Mouse (Mus musculus) hindbrain, embryonic 15.5 days (tissue): Measurements from ENCODE around the gene Me1. TPM values are rescaled to one million over a fixed set of nuclear protein-coding genes. Genes with fewer than 3 reads are reported as not detected.

Experiments
- ATAC-seq: fragments of 200-750 bp; cut with Nextera tagmentation; 2 replicates; pipeline ENCODE4 v1.8.0; 2017; ENCODE audit warnings: low read depth, moderate number of reproducible peaks, moderate TSS enrichment; ENCODE audit not compliant: low FRiP score
- H3K27ac ChIP-seq: fragments of 300-500 bp; sonication (generic); replicated peaks from 2 replicates; pipeline ENCODE4 v1.5.1; 2015; ENCODE audit warnings: mild to moderate bottlenecking, inconsistent platforms
- H3K27me3 ChIP-seq: fragments of 300-500 bp; sonication (generic); 2 replicates; pipeline ENCODE4 v1.6.1; 2015; ENCODE audit warnings: control low read depth, inconsistent platforms
- H3K36me3 ChIP-seq: fragments of 300-500 bp; sonication (generic); 2 replicates; pipeline ENCODE4 v1.6.1; 2015; ENCODE audit warnings: control low read depth, inconsistent platforms
- H3K4me1 ChIP-seq: fragments of 300-500 bp; sonication (generic); replicated peaks from 2 replicates; pipeline ENCODE4 v1.6.1; 2015; ENCODE audit warnings: control low read depth, inconsistent platforms
- H3K4me2 ChIP-seq: fragments of 300-500 bp; sonication (generic); 2 replicates; pipeline ENCODE4 v1.6.1; 2015; ENCODE audit warnings: moderate library complexity, mild to moderate bottlenecking, inconsistent platforms
- H3K4me3 ChIP-seq: fragments of 300-500 bp; sonication (generic); 2 replicates; pipeline ENCODE4 v1.5.1; 2015; ENCODE audit warnings: mild to moderate bottlenecking, inconsistent platforms
- H3K9ac ChIP-seq: fragments of 300-500 bp; sonication (generic); 2 replicates; pipeline ENCODE4 v1.6.1; 2015; ENCODE audit warnings: inconsistent platforms
- H3K9me3 ChIP-seq: fragments of 300-500 bp; sonication (generic); 2 replicates; pipeline ENCODE4 v1.6.1; 2016; ENCODE audit warnings: control low read depth, inconsistent platforms
- WGBS: fragments of 180-500 bp; shearing (Covaris S2); methylation state at CpG from one replicate; pipeline ENCODE4 v1.1.7; 2015; 5-methylcytosine and 5-hydroxymethylcytosine counted together
- polyA plus RNA-seq: library from polyadenylated mRNA; unstranded; fragments of >200 nt; fragmentation: Nextera tagmentation; extraction: Ambion mirVana; gene quantifications from 2 replicates; pipeline ENCODE4 v1.2.1, GENCODE M21; 2015

Gene Me1
- polyA plus RNA-seq, 1 experiment from 2014 or later = 52.6 TPM

DNA sequence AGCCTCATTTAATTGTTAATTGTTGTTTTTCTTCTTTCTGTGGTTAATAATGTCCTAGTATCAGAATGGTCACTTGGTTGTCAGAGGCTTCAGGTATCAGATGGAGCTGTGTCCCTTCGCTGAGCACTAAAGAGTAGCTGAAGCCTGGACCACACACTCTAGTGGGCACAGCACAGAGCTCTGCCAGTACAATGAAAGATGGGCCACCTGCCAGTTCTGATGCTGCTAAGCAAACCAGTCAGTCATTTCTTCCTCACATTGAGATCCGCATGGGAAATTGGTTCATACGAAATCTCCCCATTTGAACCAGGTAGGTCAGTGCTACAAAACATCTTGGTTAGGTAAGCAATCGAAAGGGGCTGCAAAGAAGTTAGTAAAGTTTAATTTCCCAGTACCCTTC lies 141.1 kb downstream of the Me1 start:
- 95% methylated on average over 4 of the region's 4 CpGs for WGBS
- Histone ChIP-seq H3K4me2 (no peak overlapping the region), H3K27me3 (no peaks in the 10 kb centered on the region), H3K4me1 (no peaks in the 10 kb centered on the region), H3K4me3 (no peak overlapping the region), H3K36me3 (peaks cover 81% of the 10 kb centered on the region), H3K27ac (no peak overlapping the region), H3K9ac (no peak overlapping the region), H3K9me3 (no peaks in the 10 kb centered on the region)
- no peak for ATAC-seq

DNA sequence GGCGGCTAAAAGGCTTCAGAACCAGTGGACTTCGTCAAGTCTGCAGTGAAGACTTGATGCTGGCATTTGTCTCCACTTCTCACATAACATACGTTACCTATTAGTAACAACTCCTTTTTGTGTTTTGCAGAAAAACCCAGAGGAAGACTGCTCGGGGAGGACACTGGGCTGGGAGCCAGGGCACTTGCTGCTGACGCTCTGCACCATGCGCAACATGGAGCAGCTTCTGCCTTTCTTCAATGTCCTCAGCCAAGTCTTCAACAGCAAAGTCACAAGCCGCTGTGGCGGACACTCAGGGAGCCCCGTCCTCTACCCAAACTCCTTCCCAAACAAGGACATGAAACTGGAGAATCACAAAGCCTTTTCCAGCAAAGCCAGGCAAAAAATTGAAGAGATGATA lies 141.9 kb downstream of the Me1 start:
- 88% methylated on average over 9 of the region's 9 CpGs for WGBS
- H3K27ac ChIP-seq = no peak overlapping the region
- no peaks in the 10 kb centered on the region for H3K27me3 ChIP-seq
- H3K4me3 ChIP-seq = no peak overlapping the region
- no peaks in the 10 kb centered on the region for H3K9me3 ChIP-seq
- ATAC-seq = no peak
- H3K4me1 ChIP-seq = no peaks in the 10 kb centered on the region
- no peak overlapping the region for H3K4me2 ChIP-seq
- no peak overlapping the region for H3K9ac ChIP-seq
- H3K36me3 ChIP-seq = peaks cover 79% of the 10 kb centered on the region

DNA sequence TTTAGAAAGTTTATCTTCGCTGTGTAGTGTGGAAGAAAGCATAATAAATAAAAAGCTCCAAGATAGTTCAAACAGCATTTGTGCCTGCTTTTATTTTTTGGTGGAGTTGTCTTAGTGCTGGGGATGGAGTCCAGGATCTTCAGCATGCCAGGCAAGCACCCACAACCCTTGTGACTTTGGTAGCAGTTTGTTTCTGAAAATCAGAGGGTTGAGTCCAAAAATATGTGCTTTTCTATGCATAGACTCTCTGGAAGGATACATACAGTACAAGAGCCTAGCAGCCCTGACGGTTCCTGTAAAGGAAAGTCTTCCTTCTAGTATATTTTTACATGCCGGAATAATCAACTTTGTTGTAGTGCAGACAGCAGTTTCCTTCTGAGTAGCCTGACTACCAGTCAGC lies 145.0 kb downstream of the Me1 start:
- Histone ChIP-seq H3K27me3 (no peaks in the 10 kb centered on the region), H3K9me3 (no peaks in the 10 kb centered on the region), H3K9ac (no peak overlapping the region), H3K4me2 (no peak overlapping the region), H3K36me3 (peaks cover 76% of the 10 kb centered on the region), H3K4me1 (no peaks in the 10 kb centered on the region), H3K4me3 (no peak overlapping the region), H3K27ac (no peak overlapping the region)
- no peak for ATAC-seq
- 98% methylated on average over 3 of the region's 3 CpGs for WGBS

DNA sequence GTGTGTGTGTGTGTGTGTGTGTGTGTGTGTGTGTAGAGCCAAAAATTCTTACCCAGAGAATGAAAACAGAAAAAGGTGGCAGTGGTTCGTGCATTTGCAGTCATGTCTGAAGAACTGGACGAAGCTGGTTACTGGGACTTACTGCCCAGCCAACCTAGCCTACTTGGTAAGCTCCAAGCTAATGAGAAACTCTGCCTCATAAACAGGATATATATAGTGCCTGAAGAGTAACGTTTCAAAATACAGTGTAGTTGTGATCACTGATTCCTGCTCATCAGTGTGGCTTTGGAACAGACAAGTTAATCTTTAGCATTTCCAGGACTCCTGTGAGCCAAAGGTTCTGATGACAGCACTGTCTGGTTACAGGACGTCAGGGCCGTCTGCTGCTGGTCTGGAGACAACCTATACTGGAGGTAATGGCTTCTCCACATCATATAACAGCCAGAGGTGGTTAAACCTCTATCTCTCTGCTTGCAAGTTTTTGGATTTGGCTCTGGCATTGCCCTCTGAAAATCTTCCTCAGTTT lies 146.1 kb downstream of the Me1 start:
- Histone ChIP-seq H3K4me3 (no peak overlapping the region), H3K4me1 (no peaks in the 10 kb centered on the region), H3K4me2 (no peak overlapping the region), H3K36me3 (peaks cover 77% of the 10 kb centered on the region), H3K27me3 (no peaks in the 10 kb centered on the region), H3K27ac (no peak overlapping the region), H3K9ac (no peak overlapping the region), H3K9me3 (no peaks in the 10 kb centered on the region)
- ATAC-seq = no peak
- 91% methylated on average over 5 of the region's 5 CpGs for WGBS

DNA sequence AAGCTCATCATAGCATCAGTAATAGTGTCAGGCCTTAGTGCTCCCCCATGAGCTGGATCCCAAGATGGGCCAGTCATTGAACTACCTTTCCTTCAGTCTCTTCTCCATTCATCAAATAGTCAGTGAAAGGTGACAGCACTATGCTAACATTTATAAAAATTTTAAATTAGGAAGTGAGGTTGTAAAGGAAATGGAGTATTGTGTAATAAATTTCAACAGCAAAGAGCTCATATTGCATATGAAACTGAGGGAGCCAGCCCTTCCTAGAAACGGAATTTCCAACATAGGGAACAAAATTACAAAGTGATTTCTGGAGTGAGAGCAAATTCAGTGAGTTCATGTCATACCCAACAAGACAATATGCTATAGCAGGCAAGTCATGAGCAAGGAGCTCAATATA lies 151.2 kb downstream of the Me1 start:
- ATAC-seq = no peak
- Histone ChIP-seq H3K27me3 (no peaks in the 10 kb centered on the region), H3K4me1 (no peaks in the 10 kb centered on the region), H3K9me3 (no peaks in the 10 kb centered on the region), H3K27ac (no peak overlapping the region), H3K36me3 (peaks cover 70% of the 10 kb centered on the region), H3K4me2 (no peak overlapping the region), H3K4me3 (no peak overlapping the region), H3K9ac (no peak overlapping the region)
- whole genome bisulfite sequencing = 80% methylated on average over 1 of the region's 1 CpGs

DNA sequence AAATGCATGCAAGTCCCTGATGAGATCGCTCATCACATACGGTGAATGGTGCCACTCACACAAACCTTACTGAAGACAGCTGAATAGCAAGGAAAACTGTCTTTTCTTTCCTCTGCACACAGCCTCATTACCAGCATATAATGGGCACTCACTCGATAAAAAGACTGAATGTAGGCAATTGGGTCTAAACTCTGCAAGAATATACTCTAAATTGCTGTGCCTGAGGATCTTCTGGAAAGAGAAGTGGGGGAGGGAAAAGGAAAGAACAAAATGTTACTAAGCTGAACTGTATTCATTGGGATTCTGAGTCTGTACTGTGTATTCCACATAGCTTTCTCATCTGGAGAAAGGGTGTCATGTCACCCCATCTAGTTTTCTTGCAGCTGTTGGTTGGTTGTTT lies 152.3 kb downstream of the Me1 start:
- peaks cover 61% of the 10 kb centered on the region for H3K36me3 ChIP-seq
- WGBS = 84% methylated on average over 3 of the region's 3 CpGs
- ATAC-seq = no peak

DNA sequence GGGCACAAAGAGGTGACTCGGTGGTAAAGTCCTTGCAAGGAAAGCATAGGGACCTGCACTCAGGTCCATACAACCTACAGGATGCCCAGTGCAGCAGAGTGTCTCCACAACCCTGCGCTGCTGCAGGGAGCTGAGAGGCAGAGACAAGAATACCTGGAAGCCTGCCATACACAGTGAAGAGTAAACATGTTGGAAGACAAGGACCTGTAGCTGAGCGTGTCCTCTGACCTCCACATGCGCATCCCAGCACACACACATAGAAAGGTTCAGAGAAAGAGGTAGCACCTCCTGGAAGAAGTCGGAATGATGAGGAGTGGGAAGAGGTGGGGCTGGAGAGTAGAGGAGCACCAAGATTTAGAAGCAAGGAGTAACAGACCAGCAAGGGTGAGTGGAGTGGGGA lies 161.7 kb downstream of the Me1 start:
- H3K4me3 ChIP-seq = no peak overlapping the region
- H3K27ac ChIP-seq = no peak overlapping the region
- WGBS = 94% methylated on average over 5 of the region's 5 CpGs
- ATAC-seq = no peak
- no peaks in the 10 kb centered on the region for H3K4me1 ChIP-seq
- H3K27me3 ChIP-seq = no peaks in the 10 kb centered on the region
- no peak overlapping the region for H3K9ac ChIP-seq
- no peaks in the 10 kb centered on the region for H3K9me3 ChIP-seq
- H3K36me3 ChIP-seq = peaks cover 35% of the 10 kb centered on the region
- no peak overlapping the region for H3K4me2 ChIP-seq

More for the DNA sequence above, 152.3 kb downstream of the Me1 start:
- no peak overlapping the region for H3K9ac ChIP-seq
- no peaks in the 10 kb centered on the region for H3K27me3 ChIP-seq
- H3K4me1 ChIP-seq = no peaks in the 10 kb centered on the region
- no peak overlapping the region for H3K4me3 ChIP-seq
- H3K4me2 ChIP-seq = no peak overlapping the region
- H3K27ac ChIP-seq = no peak overlapping the region
- no peaks in the 10 kb centered on the region for H3K9me3 ChIP-seq

Other genes with a start within 250 kb of the Me1 start
- gene Ube2cbp, start 231.0 kb downstream of the Me1 start, polyA plus RNA-seq = 6.9 and 7.9 TPM in 2 replicates
- gene Dop1a, start 228.8 kb downstream of the Me1 start, polyA plus RNA-seq = 32.8 and 33.2 TPM in 2 replicates
- gene Pgm3, start 124.1 kb downstream of the Me1 start, polyA plus RNA-seq = 35.0 and 35.8 TPM in 2 replicates
- gene Rwdd2a, start 124.0 kb downstream of the Me1 start, polyA plus RNA-seq = 25.2 and 29.3 TPM in 2 replicates
- gene Prss35, start 47.7 kb upstream of the Me1 start, polyA plus RNA-seq = 6.2 and 7.2 TPM in 2 replicates
- 164 and 172 TPM in 2 replicates for gene Snap91, start 184.7 kb upstream of the Me1 start, polyA plus RNA-seq